Mouse (Mus musculus): ENCODE data around the gene Lipc.

Lipc gene

DNA sequence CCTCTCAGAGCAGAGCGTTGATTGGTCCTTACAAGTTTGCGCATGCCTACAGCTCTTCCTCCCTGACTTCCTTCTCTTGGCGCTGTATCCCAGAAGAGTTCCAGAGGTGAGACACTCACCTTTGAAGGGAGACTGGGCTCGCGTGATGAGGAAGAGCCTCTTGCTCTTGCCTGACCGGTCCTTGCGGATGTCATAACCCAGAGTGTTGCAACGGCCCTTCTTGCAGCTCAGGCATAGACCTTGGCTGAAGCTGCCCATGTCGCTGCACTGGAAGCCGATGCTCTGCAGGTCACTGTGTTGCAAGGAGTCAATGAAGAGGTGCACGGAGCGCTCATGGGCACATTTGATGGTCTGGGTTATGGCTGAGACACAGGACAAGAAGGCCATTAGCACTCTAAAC is 139.5 kb downstream of the Lipc start:
- no peak for DNase-seq

DNA sequence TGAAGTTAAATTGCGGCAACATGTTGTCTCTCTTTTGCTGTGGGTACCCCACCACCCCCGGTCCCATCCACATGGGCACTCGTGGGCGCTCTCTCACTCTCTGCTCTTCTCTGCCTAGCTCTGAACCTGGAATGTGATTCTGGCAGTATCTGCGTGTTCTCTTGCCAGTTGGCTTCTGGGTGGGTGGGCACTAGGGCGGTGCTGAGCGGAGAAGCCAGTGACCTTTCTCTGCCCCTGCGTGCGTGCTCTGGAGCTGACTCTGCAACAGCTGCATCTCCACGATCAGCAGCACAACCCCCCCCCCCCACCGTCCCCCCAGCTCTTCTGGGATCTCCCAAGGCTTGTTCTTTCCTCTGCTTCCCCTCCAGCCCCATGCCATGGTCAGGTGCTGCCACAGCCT is 144.3 kb downstream of the Lipc start:
- DNase-seq, result no peak

DNA sequence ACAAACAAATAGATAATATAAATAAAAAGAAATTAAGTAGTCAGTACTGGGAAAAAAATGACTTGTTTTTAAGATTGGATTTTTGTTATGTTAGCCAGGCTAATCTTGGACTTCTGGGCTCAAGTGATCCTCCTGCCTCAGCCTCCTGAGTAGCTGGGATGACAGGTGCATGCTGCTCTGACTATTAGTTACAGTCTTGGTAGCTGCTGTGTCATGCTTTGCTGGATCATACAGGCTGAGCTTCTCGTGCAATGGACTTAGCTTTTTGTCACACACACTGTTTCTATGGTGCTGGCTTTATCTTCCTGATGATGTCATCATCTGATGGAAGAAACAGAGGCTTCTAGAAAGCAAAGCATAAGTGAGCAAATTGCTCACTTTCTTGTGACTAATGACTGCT is 146.0 kb downstream of the Lipc start:
- no peak for DNase-seq

DNA sequence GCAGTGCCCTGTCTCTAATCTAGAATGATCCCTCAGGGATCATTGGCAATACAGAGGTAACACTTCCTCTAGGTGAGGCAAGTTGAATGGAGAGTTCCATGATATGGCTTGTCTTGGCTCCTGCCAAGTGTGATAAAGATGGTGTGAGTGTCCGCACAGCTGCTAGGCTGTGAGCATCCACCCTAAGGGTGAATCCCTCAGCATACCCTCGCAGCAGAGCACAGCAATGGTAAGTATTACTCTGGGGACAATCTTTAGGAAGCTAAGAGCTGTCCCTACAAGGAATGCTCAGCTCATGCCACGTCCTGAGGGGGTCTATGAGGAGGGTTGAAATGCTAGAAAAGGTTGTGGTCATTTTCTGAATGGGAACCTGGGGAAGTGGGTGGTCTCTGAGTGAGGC is 149.2 kb downstream of the Lipc start:
- no peak for DNase-seq

DNA sequence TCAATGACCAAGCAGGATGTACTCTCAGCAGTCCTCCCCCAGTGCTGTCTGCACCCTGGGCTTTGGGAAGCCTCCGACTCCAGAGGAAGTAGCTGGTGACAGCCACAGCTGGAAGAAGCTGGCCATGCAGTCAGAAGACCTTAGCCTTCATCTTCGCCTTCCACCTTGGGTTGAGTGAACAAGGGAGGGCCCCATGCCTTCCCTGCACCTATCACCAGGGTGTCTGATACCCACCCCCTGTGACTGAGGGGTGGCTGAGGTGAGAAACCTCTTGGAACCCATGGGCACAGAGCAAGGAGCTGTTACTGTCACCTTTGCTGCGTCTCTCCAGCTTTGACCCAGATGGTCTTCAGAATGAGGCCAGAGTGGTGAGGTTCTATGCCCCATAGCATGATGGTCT is 150.3 kb downstream of the Lipc start:
- no peak for DNase-seq

DNA sequence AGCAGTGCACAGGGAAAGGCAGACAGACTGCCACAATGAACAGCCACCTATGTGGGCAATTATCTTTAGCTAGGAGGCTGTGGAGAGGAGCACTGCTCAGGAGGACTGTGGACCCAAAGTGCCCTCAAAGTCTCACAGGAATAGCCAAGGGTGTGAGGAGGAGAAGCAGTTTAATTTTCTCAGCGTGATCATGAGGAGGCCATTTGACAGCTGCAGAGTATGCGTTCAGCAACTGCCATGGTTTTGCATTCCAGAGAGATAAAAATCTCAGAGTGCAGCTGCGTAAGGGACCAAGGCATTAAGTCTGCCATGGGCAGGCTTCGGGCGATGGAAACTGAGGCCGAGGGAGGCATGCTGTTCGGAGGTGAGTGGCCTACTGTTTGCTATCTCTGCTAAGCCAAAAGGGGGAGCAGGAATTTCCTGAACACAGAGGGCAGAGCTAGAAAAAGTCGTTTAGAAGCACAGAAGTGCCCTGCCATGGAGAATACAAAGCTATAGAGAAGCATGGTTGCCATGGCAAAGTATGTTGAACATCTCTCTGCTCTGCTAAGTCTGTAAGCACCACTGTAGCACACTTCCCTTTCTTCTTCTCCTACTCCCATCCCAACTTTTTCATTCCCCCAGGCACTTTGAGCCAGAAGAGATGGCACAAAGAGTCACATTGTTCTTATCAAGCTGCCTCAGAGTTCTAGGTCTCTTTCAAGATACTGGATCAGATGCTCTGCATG is 151.3 kb downstream of the Lipc start:
- DNase-seq, result no peak

DNA sequence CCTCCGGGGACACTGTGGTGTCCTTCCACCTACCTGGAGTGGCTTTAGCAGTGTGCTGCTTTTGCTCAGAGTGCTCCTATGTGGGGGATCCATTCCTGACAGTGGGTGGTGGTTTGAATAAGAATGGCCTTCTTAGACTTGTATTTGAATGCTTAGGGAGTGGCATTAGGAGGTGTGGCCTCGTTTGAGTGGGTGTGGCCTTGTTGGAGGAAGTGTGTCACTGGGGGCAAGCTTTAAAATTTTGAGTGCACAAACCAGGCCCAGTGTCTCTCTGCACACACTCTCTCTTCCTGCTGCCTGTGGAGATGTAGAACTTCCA is 156.6 kb downstream of the Lipc start:
- no peak for DNase-seq

DNA sequence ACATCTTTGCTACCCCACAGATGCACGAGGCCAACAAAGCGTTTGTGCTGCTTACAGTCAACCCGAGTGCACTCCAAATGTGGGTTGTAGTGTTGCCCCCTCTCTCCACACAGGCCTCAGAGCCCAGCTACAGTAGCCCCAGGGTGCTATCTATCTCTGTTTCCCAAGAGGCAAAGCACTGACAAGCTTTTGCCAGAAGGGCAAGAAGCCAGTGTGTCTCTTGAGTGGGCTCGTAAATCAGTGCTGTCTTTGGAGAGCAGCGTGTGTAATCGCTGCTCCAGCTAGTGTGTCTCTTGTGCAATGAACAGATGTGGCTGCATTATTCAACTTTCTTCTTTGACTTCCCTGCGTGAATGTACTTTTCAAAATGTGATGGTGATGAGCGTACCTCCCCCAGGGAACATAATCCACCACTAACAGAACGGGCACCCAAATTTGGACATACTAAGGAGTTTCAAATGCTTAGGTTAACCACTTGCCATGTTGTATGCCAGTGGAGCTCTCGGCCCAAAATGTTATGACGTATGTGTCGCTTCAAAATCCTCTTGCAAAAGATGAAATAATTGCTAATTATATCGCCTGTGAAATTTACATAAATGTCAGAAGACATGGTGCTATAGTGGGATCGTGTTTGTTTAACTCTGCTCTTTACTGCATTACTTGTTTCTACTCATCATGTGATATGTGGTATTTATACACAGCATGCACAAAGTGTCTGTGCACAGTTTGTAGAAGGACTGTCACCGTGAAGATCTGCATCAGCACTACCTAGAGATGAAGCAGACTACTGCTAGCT is 157.2 kb downstream of the Lipc start:
- DNase-seq, result no peak

DNA sequence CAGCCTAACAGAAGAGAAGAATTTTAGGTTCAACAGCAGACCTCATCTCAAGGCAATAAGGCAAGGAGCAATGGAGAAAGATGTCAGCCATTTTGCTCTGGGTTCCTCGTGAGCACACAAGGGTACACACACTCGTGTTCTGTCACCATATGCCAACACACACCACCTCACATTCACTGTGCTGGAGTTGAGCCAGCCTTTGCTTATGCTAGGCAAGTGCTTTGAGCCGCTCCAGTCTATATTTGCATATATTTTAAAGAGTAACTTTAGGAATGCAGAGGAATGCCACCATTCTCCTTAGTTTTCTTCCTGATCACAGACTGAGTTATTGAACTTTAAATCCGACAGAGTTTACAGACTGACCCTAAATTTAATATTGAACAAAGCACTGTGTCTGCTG is 161.4 kb downstream of the Lipc start:
- no peak for DNase-seq

DNA sequence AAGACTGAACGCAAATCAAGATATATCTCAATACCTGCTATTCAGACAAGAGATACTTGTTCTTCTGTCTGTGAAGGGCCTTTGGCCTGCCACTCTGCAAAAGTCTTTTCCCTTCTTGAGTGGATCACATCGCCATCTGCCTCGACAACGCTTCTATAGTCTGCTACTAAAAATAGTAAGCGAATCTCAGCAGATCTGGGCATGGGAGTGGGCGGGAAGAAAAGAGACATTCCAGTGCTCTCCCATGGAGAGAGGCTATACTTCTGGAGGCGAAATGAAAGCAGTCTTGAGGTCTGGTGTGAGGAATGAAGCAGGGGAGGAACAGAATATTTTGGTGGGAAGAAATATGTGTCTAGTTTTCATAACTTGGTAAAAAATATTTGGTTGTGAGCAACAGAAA is 163.3 kb downstream of the Lipc start:
- no peak for DNase-seq

DNA sequence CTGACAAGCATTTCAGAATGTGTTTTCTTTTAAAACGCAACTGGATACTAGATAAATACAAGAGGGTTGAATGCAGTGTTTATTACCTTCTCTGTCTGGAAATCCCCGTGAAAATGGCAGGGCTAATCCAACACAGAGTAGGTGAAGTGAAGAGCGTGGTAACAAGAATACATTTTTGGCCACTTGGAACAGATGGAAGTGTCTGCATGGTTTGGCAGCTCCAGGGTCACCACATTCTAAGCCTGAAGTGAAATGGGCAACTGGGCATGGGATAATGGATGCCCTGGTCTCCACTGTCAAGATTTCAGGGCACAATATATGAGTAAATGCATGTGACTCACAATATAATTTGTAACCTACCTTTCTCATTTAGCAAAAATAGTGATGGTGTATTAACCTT is 169.8 kb downstream of the Lipc start:
- DNase-seq, result peak; percentile 53

DNA sequence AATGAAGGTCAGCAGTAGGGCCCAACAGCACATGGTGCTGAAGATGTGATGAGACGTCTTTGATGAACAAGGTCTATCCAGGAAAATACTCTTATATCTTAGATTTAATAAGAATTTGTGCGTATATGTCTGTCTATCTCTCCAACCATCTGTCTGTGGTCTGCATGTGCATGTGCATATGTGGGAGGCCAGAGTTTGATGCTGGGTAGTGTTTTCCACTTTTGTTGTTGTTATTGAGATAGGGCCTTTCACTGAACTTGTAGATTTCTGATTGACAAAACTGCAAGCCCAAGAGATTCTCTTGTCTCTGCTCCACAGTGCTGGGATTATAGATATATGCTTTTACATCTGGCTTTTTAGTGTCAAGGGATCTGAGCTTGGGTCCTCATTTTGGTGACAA is 176.5 kb downstream of the Lipc start:
- DNase-seq, result no peak

DNA sequence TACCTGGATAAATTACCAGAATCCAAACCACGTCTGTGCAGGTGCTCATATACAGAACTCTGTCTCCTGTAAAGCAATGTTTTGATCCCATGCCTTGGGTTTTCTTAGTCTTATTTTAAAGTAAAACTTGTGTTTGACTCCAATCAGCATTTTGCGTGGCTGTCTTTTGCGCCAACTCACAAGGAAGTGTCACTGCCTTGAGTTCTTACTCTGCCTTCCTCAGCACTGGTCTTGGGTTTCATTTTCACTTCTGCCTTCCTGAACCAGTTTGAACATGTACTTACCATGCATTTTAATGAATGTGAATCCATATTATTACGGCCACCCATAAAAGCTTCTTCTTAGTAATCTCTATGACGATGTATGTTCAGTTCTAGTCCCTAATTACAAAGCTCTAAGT is 191.1 kb downstream of the Lipc start:
- DNase-seq, result no peak

DNA sequence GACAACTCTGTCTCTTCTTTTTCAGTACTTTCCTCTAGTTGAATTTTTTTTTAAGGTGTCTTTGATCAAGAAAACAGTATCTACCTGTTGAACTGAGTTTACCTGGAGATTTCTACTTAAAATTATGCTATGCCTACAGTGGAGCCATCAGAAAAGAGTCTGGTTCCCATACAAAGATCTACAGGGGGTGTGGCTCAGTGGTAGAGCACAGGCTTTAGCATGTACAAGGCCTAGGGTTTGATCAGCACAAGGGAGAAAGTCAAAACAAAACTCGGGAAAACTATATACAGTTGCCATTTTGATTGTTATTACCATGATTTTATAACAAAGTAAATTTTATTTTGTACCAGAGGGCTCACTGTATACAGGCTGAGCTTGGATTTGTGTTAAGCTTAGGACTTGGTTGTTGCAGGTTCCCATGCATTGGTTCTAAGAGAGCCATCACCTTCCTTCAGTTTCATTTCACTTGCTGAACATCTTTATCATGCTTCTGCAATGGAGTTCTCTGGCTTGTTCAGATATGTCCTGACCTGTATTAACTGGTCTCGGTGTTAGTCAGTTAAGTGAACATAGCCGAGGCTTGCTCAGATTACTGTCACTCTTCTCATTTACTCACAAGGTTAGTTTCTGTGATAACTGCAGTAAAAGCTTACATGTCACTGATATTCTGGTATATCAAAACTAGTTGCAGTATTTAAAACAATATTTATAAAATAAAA is 200.4 kb downstream of the Lipc start:
- DNase-seq, result no peak

All from cerebellum, adult 9-10 months (tissue).